Mouse (Mus musculus): Measurements from ENCODE around the gene Vpreb1. TPM values are rescaled to one million over a fixed set of nuclear protein-coding genes. Genes with fewer than 3 reads are reported as not detected.

Gene Vpreb1
- total RNA-seq (2022): not detected

GRCm38 (mm10) chr16:16870617-16871331 lies at the start of gene Vpreb1, which contains the start of gene Top3b:
Vpreb1 (minus strand) TSS chr16:16870843.
Top3b (plus strand) TSS chr16:16870736.
- peak; percentile 76 to 83 for DNase-seq (ENCODE audit: low spot score in 2 of 2)

- DNase-seq (ENCODE audit: low spot score in 2 of 2): no peak
These were observed 47.9 kb upstream of the Vpreb1 start for GRCm38 (mm10) chr16:16918441-16919117.

GRCm38 (mm10) chr16:16913440-16913839 lies 42.8 kb upstream of the Vpreb1 start:
- no peak for DNase-seq (ENCODE audit: low spot score in 2 of 2)

- peak; percentile 11 to 39 for DNase-seq (ENCODE audit: low spot score in 2 of 2)
These were observed 41.3 kb upstream of the Vpreb1 start for GRCm38 (mm10) chr16:16911641-16912597.

GRCm38 (mm10) chr16:16907799-16908198 lies 37.2 kb upstream of the Vpreb1 start:
- DNase-seq (ENCODE audit: low spot score in 2 of 2): peak; percentile 17 to 48

GRCm38 (mm10) chr16:16903188-16903587 lies 32.5 kb upstream of the Vpreb1 start:
- DNase-seq (ENCODE audit: low spot score in 2 of 2): no peak

GRCm38 (mm10) chr16:16902329-16902728 lies 31.7 kb upstream of the Vpreb1 start:
- DNase-seq (ENCODE audit: low spot score in 2 of 2): no peak

- DNase-seq (ENCODE audit: low spot score in 2 of 2): no peak
These were observed 26.5 kb upstream of the Vpreb1 start for GRCm38 (mm10) chr16:16897056-16897584.

- DNase-seq (ENCODE audit: low spot score in 2 of 2): peak; percentile 85 to 90
These were observed 25.9 kb upstream of the Vpreb1 start, which contains the start of gene Ppm1f for GRCm38 (mm10) chr16:16896382-16897055. Ppm1f (plus strand) TSS chr16:16896469.

- no peak for DNase-seq (ENCODE audit: low spot score in 2 of 2)
These were observed 25.4 kb upstream of the Vpreb1 start for GRCm38 (mm10) chr16:16896015-16896381.

- no peak for DNase-seq (ENCODE audit: low spot score in 2 of 2)
These were observed 21.7 kb upstream of the Vpreb1 start for GRCm38 (mm10) chr16:16892366-16892765.

- DNase-seq (ENCODE audit: low spot score in 2 of 2): no peak
These were observed 17.7 kb upstream of the Vpreb1 start for GRCm38 (mm10) chr16:16888341-16888740.

- DNase-seq (ENCODE audit: low spot score in 2 of 2): no peak
These were observed 8.4 kb upstream of the Vpreb1 start for GRCm38 (mm10) chr16:16879025-16879424.

GRCm38 (mm10) chr16:16870241-16870616 lies 414 bp downstream of the Vpreb1 start:
- no peak for DNase-seq (ENCODE audit: low spot score in 2 of 2)

GRCm38 (mm10) chr16:16865696-16866561 lies 4.7 kb downstream of the Vpreb1 start:
- no peak for DNase-seq (ENCODE audit: low spot score in 2 of 2)

- DNase-seq (ENCODE audit: low spot score in 2 of 2): no peak
These were observed 5.4 kb downstream of the Vpreb1 start for GRCm38 (mm10) chr16:16865217-16865616.

- DNase-seq (ENCODE audit: low spot score in 2 of 2): no peak
These were observed 6.7 kb downstream of the Vpreb1 start, which contains the start of gene Igll1 for GRCm38 (mm10) chr16:16863978-16864377. Igll1 (minus strand) TSS chr16:16863985.

- no peak for DNase-seq (ENCODE audit: low spot score in 2 of 2)
These were observed 8.4 kb downstream of the Vpreb1 start for GRCm38 (mm10) chr16:16862288-16862687.

- DNase-seq (ENCODE audit: low spot score in 2 of 2): no peak
These were observed 13.7 kb downstream of the Vpreb1 start for GRCm38 (mm10) chr16:16856731-16857476.

All from gastrocnemius, adult 8-10 months (tissue).